Mouse (Mus musculus) heart, adult 2 months (tissue): ENCODE measurements at regions not wholly inside any gene's neighbourhood (a gene's known extent, or its start where the extent isn't known, plus 50 kb on each side); places are given as distances from the start of the nearest gene placed in this dataset.

Experiments
- CTCF ChIP-seq: fragments of 200-600 bp; IDR thresholded peaks from 2 replicates; pipeline ENCODE4 v1.8.1; 2022; ENCODE audit warnings: antibody characterized with exemption, mild to moderate bottlenecking, moderate library complexity
- POLR2A ChIP-seq: fragments of 200-500 bp; IDR thresholded peaks from 2 replicates; pipeline ENCODE4 v1.6.1; 2011; ENCODE audit warnings: mild to moderate bottlenecking, low read depth, low read length, control low read depth; ENCODE audit not compliant: insufficient read depth

DNA sequence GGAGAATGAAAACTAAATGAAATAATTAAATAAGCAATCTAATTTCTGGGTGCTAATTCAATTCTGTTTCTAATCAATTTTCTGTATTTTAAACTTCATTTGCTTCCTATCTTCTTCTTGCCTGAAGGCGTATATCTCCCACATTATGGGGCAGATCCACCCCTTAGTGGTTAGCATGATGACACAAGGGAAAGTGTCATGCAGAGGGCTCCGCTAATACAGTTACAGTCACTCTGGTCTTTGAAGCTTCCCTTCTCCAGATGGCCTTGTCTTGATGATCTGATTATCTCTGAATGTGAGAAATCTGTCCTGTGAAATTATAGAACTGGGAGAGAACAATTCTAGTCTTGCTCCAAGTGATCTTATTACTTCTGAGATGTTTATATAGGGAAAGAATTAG, 219.1 kb downstream of the Gm11146 start:
- TF ChIP-seq CTCF (no peak), POLR2A (no peak)
